Mouse (Mus musculus) MEL (cell line): Measurements from ENCODE around the gene Rnf166. TPM values are rescaled to one million over a fixed set of nuclear protein-coding genes. Genes with fewer than 3 reads are reported as not detected.

Source experiments
- DNase-seq: peaks from one replicate; pipeline ENCODE4 v3.0.0; 2011; ENCODE audit warnings: low read depth, low spot score
- H3K27ac ChIP-seq: 2 replicates; pipeline ENCODE4 v1.5.1; 2012; ENCODE audit warnings: low read depth, mild to moderate bottlenecking, control low read depth, low read length, moderate library complexity; ENCODE audit not compliant: control insufficient read depth
- H3K27me3 ChIP-seq, 2 experiments: fragments of 150-350 bp in 1 of 2; sonication (generic) in 1 of 2; 2 replicates each; pipeline ENCODE4 v1.6.1; 2012; ENCODE audit warnings: low read length in 2 of 2, mild to moderate bottlenecking in 2 of 2, improper control_type of control experiment in 1 of 2, moderate library complexity in 1 of 2; ENCODE audit not compliant: insufficient read depth in 2 of 2, control insufficient read depth in 1 of 2
- H3K36me3 ChIP-seq, 2 experiments: 2 replicates each; pipeline ENCODE4 v1.6.1; 2012 to 2014; ENCODE audit warnings: low read length in 2 of 2, improper control_type of control experiment in 1 of 2, inconsistent platforms in 1 of 2, mild to moderate bottlenecking in 1 of 2; ENCODE audit not compliant: insufficient read depth in 2 of 2, control insufficient read depth in 1 of 2
- H3K4me1 ChIP-seq, 2 experiments: fragments of 150-350 bp in 1 of 2; sonication (generic) in 1 of 2; 2 replicates each; pipeline ENCODE4 v1.6.1; 2012; ENCODE audit warnings: low read length in 2 of 2, improper control_type of control experiment in 1 of 2, mild to moderate bottlenecking in 1 of 2; ENCODE audit not compliant: insufficient read depth in 2 of 2, control insufficient read depth in 1 of 2
- H3K4me3 ChIP-seq, 2 experiments: fragments of 150-350 bp in 1 of 2; sonication (generic) in 1 of 2; 2 replicates each; pipeline ENCODE4 v1.5.1; 2012; ENCODE audit warnings: low read depth in 2 of 2, low read length in 2 of 2, mild to moderate bottlenecking in 2 of 2, moderate library complexity in 2 of 2, control low read depth in 1 of 2, improper control_type of control experiment in 1 of 2; ENCODE audit not compliant: control insufficient read depth in 1 of 2, insufficient read depth in 1 of 2
- H3K79me2 ChIP-seq: 2 replicates; pipeline ENCODE4 v1.6.1; 2012; ENCODE audit warnings: mild to moderate bottlenecking, low read length, moderate library complexity; ENCODE audit not compliant: control insufficient read depth, poor library complexity, insufficient read depth
- H3K9ac ChIP-seq: 2 replicates; pipeline ENCODE4 v1.6.1; 2012; ENCODE audit warnings: low read depth, mild to moderate bottlenecking, control low read depth, low read length, moderate library complexity; ENCODE audit not compliant: control insufficient read depth, poor library complexity, severe bottlenecking
- H3K9me3 ChIP-seq: fragments of 150-350 bp; sonication (generic); replicated peaks from 2 replicates; pipeline ENCODE4 v1.6.1; 2012; ENCODE audit warnings: mild to moderate bottlenecking, low read length, improper control_type of control experiment, moderate library complexity; ENCODE audit not compliant: insufficient read depth
- CHD2 ChIP-seq: IDR thresholded peaks from 2 replicates; pipeline ENCODE4 v1.6.1; 2011; ENCODE audit warnings: low read length, improper control_type of control experiment
- E2F4 ChIP-seq: IDR thresholded peaks from 2 replicates; pipeline ENCODE4 v1.6.1; 2011; ENCODE audit warnings: low read depth, low read length, improper control_type of control experiment, borderline replicate concordance
- ELF1 ChIP-seq: IDR thresholded peaks from 2 replicates; pipeline ENCODE4 v1.6.1; 2014; ENCODE audit warnings: low read depth, mild to moderate bottlenecking, inconsistent platforms, low read length, improper control_type of control experiment, moderate library complexity
- EP300 ChIP-seq, 2 experiments: IDR thresholded peaks; 2 replicates each; pipeline ENCODE4 v1.6.1; 2011; ENCODE audit warnings: improper control_type of control experiment in 2 of 2, low read length in 2 of 2, low read depth in 1 of 2, mild to moderate bottlenecking in 1 of 2
- ETS1 ChIP-seq: IDR thresholded peaks from 2 replicates; pipeline ENCODE4 v1.6.1; 2012; ENCODE audit warnings: low read depth, mild to moderate bottlenecking, inconsistent platforms, low read length, improper control_type of control experiment, moderate library complexity
- GABPA ChIP-seq: IDR thresholded peaks from 2 replicates; pipeline ENCODE4 v1.6.1; 2012; ENCODE audit warnings: low read depth, mild to moderate bottlenecking, inconsistent platforms, low read length, improper control_type of control experiment, moderate library complexity
- HCFC1 ChIP-seq: IDR thresholded peaks from 2 replicates; pipeline ENCODE4 v1.6.1; 2012; ENCODE audit warnings: low read depth, mild to moderate bottlenecking, inconsistent platforms, low read length, improper control_type of control experiment, moderate library complexity
- JUND ChIP-seq: IDR thresholded peaks from 2 replicates; pipeline ENCODE4 v1.6.1; 2011; ENCODE audit warnings: low read depth, mild to moderate bottlenecking, improper control_type of control experiment, low read length
- KAT2A ChIP-seq: conservative IDR thresholded peaks from 2 replicates; pipeline ENCODE4 v1.6.1; 2012; ENCODE audit warnings: low read depth, low read length, improper control_type of control experiment, inconsistent platforms
- MAFK ChIP-seq: IDR thresholded peaks from 2 replicates; pipeline ENCODE4 v1.6.1; 2011; ENCODE audit warnings: low read depth, mild to moderate bottlenecking, low read length, improper control_type of control experiment, borderline replicate concordance
- MAX ChIP-seq: IDR thresholded peaks from 2 replicates; pipeline ENCODE4 v1.6.1; 2011; ENCODE audit warnings: low read length, improper control_type of control experiment
- MAZ ChIP-seq: IDR thresholded peaks from 2 replicates; pipeline ENCODE4 v1.6.1; 2012; ENCODE audit warnings: low read depth, mild to moderate bottlenecking, inconsistent platforms, low read length, improper control_type of control experiment
- MYB ChIP-seq: IDR thresholded peaks from 2 replicates; pipeline ENCODE4 v1.6.1; 2011; ENCODE audit warnings: mild to moderate bottlenecking, low read depth, low read length, improper control_type of control experiment
- MYC ChIP-seq: IDR thresholded peaks from 2 replicates; pipeline ENCODE4 v1.6.1; 2011; ENCODE audit warnings: low read depth, mild to moderate bottlenecking, low read length, improper control_type of control experiment, moderate library complexity
- NELFE ChIP-seq: IDR thresholded peaks from 2 replicates; pipeline ENCODE4 v1.6.1; 2011; ENCODE audit warnings: low read depth, low read length, improper control_type of control experiment
- POLR2A ChIP-seq, 2 experiments: IDR thresholded peaks; 2 replicates each; pipeline ENCODE4 v1.6.1; 2011 to 2012; ENCODE audit warnings: low read length in 2 of 2, mild to moderate bottlenecking in 2 of 2, control low read depth in 1 of 2, improper control_type of control experiment in 1 of 2, low read depth in 1 of 2, moderate library complexity in 1 of 2; ENCODE audit not compliant: control insufficient read depth in 1 of 2, insufficient read depth in 1 of 2, poor library complexity in 1 of 2
- POLR2AphosphoS2 ChIP-seq: IDR thresholded peaks from 2 replicates; pipeline ENCODE4 v1.6.1; 2011; ENCODE audit warnings: low read length, improper control_type of control experiment
- RAD21 ChIP-seq: IDR thresholded peaks from 2 replicates; pipeline ENCODE4 v1.6.1; 2011; ENCODE audit warnings: mild to moderate bottlenecking, low read depth, low read length, improper control_type of control experiment
- SIN3A ChIP-seq: IDR thresholded peaks from 2 replicates; pipeline ENCODE4 v1.6.1; 2012; ENCODE audit warnings: low read length, improper control_type of control experiment, inconsistent platforms
- SMC3 ChIP-seq: IDR thresholded peaks from 2 replicates; pipeline ENCODE4 v1.6.1; 2011; ENCODE audit warnings: low read depth, low read length, improper control_type of control experiment
- TBP ChIP-seq: IDR thresholded peaks from 2 replicates; pipeline ENCODE4 v1.8.0; 2011; ENCODE audit warnings: low read depth, low read length, improper control_type of control experiment
- TCF12 ChIP-seq: IDR thresholded peaks from 2 replicates; pipeline ENCODE4 v1.6.1; 2014; ENCODE audit warnings: low read depth, mild to moderate bottlenecking, inconsistent platforms, low read length, improper control_type of control experiment, moderate library complexity
- ZKSCAN1 ChIP-seq: IDR thresholded peaks from 2 replicates; pipeline ENCODE4 v1.6.1; 2012; ENCODE audit warnings: low read depth, mild to moderate bottlenecking, inconsistent platforms, low read length, improper control_type of control experiment, moderate library complexity
- polyA plus RNA-seq, 2 experiments: library from polyadenylated mRNA; stranded (reverse) in 1 of 2; unstranded in 1 of 2; fragments of >175 nt in 1 of 2; fragments of >200 nt in 1 of 2; gene quantifications; 2 replicates each; pipeline versions ENCODE4 v1.2.1 to v1.2.4; 2012; ENCODE audit warnings: low replicate concordance in 2 of 2, low read depth in 1 of 2; ENCODE audit not compliant: insufficient read length in 2 of 2, insufficient read depth in 1 of 2, missing spikeins in 1 of 2
- total RNA-seq: library from RNA; depleted of rRNA; stranded (reverse); fragments of 300-350 nt; gene quantifications from 2 replicates; pipeline ENCODE4 v1.2.3, GENCODE M21; 2012

The Rnf166 gene
- total and polyA plus RNA-seq, 3 experiments = 18.6 to 37.7 TPM; not detected in 1

DNA sequence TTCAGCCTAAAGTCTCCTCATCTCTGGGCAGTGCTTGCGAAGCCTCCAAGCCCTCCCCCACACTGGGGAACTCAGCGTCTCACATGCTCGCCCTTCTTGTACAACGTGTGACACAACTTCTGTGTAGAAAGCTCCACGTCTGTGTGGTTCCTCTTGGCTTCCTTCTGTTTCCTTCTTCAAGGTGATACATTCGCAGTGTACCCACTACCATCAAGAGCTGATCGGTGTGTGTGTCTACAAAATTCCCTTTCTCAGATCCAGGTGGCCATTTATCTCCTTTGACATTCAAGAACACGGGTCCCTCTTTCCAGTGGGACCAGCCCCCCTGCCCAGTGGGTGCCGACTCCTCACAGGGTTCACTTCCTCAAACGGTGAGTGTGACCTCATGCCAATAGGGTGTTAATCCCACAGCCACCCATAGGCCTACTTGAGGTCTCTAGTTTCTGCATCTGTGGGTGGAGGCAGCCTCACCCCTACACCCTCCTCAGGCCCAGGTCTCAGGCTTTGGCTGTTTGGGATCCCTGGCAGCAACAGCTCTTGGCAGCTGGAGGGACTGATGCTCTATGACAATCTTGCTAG, 45.7 kb downstream of the Rnf166 start:
- TF ChIP-seq MAZ (no peak), ETS1 (0 out of 2 replicates have a peak, but pooled peaks have one; percentile 23), POLR2A (IDR thresholded peaks at IDR 0.05; ENCODE audit: control insufficient read depth in 1 of 2, insufficient read depth in 1 of 2, low read depth in 1 of 2, low read length in 2 of 2, poor library complexity in 1 of 2) (peak in 1 of 2 experiments; percentile 28; a peak in 1 of 4 replicates), JUND (no peak), MAFK (no peak), E2F4 (no peak), GABPA (no peak), EP300 (IDR thresholded peaks at IDR 0.05; ENCODE audit: low read depth in 1 of 2, low read length in 2 of 2) (no peak), ZKSCAN1 (no peak), SIN3A (0 out of 2 replicates have a peak, but pooled peaks have one; percentile 14), KAT2A (no peak), RAD21 (no peak)
- Histone ChIP-seq H3K36me3 (peaks cover 0 to 27% of the 10 kb centered on the region in 2 experiments; a peak in 2 of 4 replicates), H3K4me1 (peaks cover 10 to 34% of the 10 kb centered on the region in 2 experiments), H3K79me2 (peaks cover 26% of the 10 kb centered on the region), H3K4me3 (no peak overlapping the region), H3K27ac (peak overlapping the region; percentile 49), H3K9ac (0 out of 2 replicates have a peak overlapping the region, but pooled peaks have one; percentile 3), H3K27me3 (no peaks in the 10 kb centered on the region), H3K9me3 (no peaks in the 10 kb centered on the region)
- DNase-seq = peak; percentile 78

DNA sequence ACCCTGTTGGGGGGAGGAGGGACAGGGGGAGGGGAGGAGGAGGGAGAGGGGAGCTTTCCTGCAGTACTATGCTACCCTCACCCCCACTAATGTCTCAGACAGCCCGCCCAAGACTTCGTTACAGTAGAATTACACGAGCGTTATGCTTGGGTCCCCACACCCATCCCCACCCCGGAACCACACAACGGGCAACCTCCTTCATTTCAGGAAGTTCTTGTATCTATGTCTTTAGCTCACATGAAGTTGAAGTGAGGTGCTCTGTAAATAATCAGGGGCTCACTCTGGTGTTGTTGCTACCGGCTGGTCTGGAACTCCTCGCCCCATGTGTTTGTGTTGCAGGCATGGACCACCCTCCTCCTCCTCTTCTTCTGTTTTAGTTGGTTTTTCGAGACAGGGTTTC, 47.7 kb downstream of the Rnf166 start:
- Histone ChIP-seq H3K4me3 (peak overlapping the region in 1 of 2 experiments; percentile 12; a peak in 1 of 4 replicates), H3K9me3 (no peaks in the 10 kb centered on the region), H3K36me3 (peaks cover 0 to 27% of the 10 kb centered on the region in 2 experiments; a peak in 2 of 4 replicates), H3K27me3 (no peaks in the 10 kb centered on the region), H3K4me1 (peaks cover 10 to 34% of the 10 kb centered on the region in 2 experiments), H3K79me2 (peaks cover 26% of the 10 kb centered on the region), H3K9ac (peak overlapping the region; percentile 56), H3K27ac (peak overlapping the region; percentile 80)
- DNase-seq = peak; percentile 82
- TF ChIP-seq EP300 (IDR thresholded peaks at IDR 0.05; ENCODE audit: low read depth in 1 of 2, low read length in 2 of 2) (peak; percentile 17 to 82; a peak in 2 of 4 replicates), E2F4 (no peak), MYC (0 out of 2 replicates have a peak, but pooled peaks have one; percentile 68), GABPA (no peak), HCFC1 (peak; percentile 66), SMC3 (no peak), SIN3A (peak; percentile 86), NELFE (peak; percentile 17; the same call in 1 of the 2 replicates), CHD2 (peak; percentile 24; the same call in 1 of the 2 replicates), POLR2A (IDR thresholded peaks at IDR 0.05; ENCODE audit: control insufficient read depth in 1 of 2, insufficient read depth in 1 of 2, low read depth in 1 of 2, low read length in 2 of 2, poor library complexity in 1 of 2) (peak in 1 of 2 experiments; percentile 61; a peak in 2 of 4 replicates), ELF1 (peak; percentile 79), MAX (0 out of 2 replicates have a peak, but pooled peaks have one; percentile 35), TCF12 (peak; percentile 31; the same call in 1 of the 2 replicates), MAZ (peak; percentile 36; the same call in 1 of the 2 replicates), TBP (0 out of 2 replicates have a peak, but pooled peaks have one; percentile 39), POLR2AphosphoS2 (no peak), ETS1 (peak; percentile 62; the same call in 1 of the 2 replicates), MYB (0 out of 2 replicates have a peak, but pooled peaks have one; percentile 33)
